Mouse (Mus musculus) gastrocnemius, postnatal 4 days (tissue): ENCODE measurements around the gene Slco6c1. TPM values are rescaled to one million over a fixed set of nuclear protein-coding genes. Genes with fewer than 3 reads are reported as not detected.

Source experiments
- DNase-seq, 2 experiments: peaks; one replicate each; pipeline ENCODE4 v3.0.0; 2021 to 2022; ENCODE audit warnings: low spot score in 2 of 2, mixed read lengths in 2 of 2
- long read RNA-seq, 2 experiments: library from polyadenylated mRNA; stranded (forward); transcript quantifications; one replicate each; pipeline ENCODE4 v2.0.0; 2021
- total RNA-seq, 2 experiments: library from RNA; stranded (reverse); gene quantifications; 2 replicates each; pipeline ENCODE4 v1.2.3; 2021

Gene Slco6c1
- not detected for total RNA-seq
- long read RNA-seq, experiment 1: 0 reads
- long read RNA-seq, experiment 2: 0 reads

- no peak for DNase-seq
Observed at GRCm38 (mm10) chr1:97128201-97128600, at the start of gene Slco6c1. Gene Slco6c1 (minus strand): TSS chr1:97128301.

- no peak for DNase-seq
Observed at GRCm38 (mm10) chr1:97038982-97039381, 89.1 kb downstream of the Slco6c1 start.

DNA sequence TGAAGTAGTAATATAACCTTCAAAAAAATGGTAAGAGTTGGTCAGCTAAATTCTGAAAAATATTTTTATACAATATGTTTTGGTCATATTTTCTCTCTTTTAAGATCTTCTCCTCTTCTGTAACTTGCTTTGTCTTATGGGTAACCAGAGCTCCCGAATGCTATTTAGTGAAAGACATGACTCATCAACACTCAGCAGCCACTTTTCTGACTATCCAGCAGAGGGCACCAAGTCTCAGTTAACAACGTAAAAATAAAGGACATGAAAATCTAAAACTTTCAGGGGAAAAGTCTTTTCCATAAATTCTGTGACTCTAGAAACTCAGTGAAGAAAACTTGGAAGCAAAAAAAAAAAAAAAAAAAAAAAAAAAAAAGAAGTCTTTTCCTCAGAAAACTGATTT is 89.6 kb downstream of the Slco6c1 start:
- no peak for DNase-seq

DNA sequence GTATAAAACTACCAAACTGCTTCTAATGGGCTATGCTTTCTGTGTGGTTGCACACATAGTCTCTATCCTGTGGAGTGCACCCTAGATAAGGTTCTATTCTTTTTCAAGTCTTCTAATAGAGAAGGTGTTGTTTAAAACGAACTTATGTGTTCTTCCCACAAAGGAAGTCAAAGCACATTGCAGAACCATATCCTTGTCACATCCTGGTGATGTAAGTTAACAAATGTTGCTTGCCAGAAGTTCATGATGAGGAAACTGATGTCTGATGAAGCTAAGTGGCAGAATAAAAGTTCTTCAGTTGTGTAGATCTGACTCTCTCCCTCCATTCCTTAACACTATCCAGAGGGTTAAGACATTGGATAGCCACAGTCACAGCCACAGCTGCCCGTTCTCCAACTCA is 90.1 kb downstream of the Slco6c1 start:
- DNase-seq: no peak

DNA sequence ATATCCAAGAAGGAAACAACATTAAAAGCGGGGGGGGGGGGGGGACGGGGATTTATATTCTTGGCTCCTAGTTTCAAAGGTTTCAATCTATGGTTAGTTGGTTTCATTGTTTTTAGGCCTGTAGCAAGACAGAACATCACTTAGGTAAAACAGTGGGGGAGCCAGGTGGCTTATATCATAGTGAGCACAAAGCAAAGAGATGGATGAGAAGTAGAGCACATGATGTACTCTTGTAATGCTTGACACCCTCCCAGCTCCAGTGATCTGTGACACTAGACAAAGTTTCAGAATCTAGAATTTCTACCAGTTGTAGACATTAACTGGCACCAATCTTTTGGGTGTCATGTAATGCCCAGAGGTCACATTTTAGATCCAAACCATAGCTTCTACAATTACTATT is 106.7 kb downstream of the Slco6c1 start:
- no peak for DNase-seq

DNA sequence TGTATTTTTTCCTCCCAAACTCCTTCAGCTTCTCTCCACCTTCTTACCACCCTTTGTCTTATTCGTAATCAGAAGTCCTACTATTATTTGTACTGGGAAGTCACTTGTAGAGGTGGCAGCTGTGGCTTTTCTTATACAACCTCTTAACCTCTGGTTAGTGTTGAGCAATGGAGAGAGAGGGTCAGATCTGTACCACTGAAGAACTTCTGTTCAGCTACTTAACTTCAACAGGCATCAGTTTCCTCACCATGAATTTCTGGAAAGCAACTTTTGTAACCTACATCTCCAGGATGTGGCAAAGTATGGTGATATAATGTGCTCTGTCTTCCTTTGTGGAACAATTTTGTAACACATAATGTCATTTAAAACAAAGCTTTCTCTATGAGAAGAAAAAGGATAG is 108.7 kb downstream of the Slco6c1 start:
- no peak for DNase-seq

GRCm38 (mm10) chr1:97018978-97019377 is 109.1 kb downstream of the Slco6c1 start:
- no peak for DNase-seq
